Mouse (Mus musculus) embryonic facial prominence, embryonic 12.5 days (tissue): ENCODE results near the gene She. TPM values are rescaled to one million over a fixed set of nuclear protein-coding genes. Genes with fewer than 3 reads are reported as not detected.

ENCODE experiments used
- ATAC-seq: fragments of 200-750 bp; cut with Nextera tagmentation; 2 replicates; pipeline ENCODE4 v1.8.0; 2017; ENCODE audit not compliant: insufficient number of reproducible peaks, insufficient read depth, low FRiP score, low TSS enrichment
- H3K27ac ChIP-seq: fragments of 300-500 bp; sonication (generic); 2 replicates; pipeline ENCODE4 v1.5.1; 2016; ENCODE audit warnings: mild to moderate bottlenecking
- H3K27me3 ChIP-seq: fragments of 300-500 bp; sonication (generic); 2 replicates; pipeline ENCODE4 v1.6.1; 2016; ENCODE audit warnings: mild to moderate bottlenecking, moderate library complexity
- H3K36me3 ChIP-seq: fragments of 300-500 bp; sonication (generic); 2 replicates; pipeline ENCODE4 v1.6.1; 2016; ENCODE audit warnings: mild to moderate bottlenecking
- H3K4me1 ChIP-seq: fragments of 300-500 bp; sonication (generic); 2 replicates; pipeline ENCODE4 v1.6.1; 2016
- H3K4me2 ChIP-seq: fragments of 300-500 bp; sonication (generic); replicated peaks from 2 replicates; pipeline ENCODE4 v1.6.1; 2016; ENCODE audit warnings: mild to moderate bottlenecking, moderate library complexity
- H3K4me3 ChIP-seq: fragments of 300-500 bp; sonication (generic); 2 replicates; pipeline ENCODE4 v1.5.1; 2016; ENCODE audit warnings: mild to moderate bottlenecking
- H3K9ac ChIP-seq: fragments of 300-500 bp; sonication (generic); 2 replicates; pipeline ENCODE4 v1.6.1; 2016; ENCODE audit warnings: mild to moderate bottlenecking, moderate library complexity
- H3K9me3 ChIP-seq: fragments of 300-500 bp; sonication (generic); 2 replicates; pipeline ENCODE4 v1.6.1; 2016; ENCODE audit warnings: mild to moderate bottlenecking, moderate library complexity
- WGBS: fragments of 180-500 bp; shearing (Covaris S2); methylation state at CpG from one replicate; pipeline ENCODE4 v1.1.7; 2016; 5-methylcytosine and 5-hydroxymethylcytosine counted together
- polyA plus RNA-seq: library from polyadenylated mRNA; unstranded; fragments of >200 nt; fragmentation: Nextera tagmentation; extraction: Ambion mirVana; gene quantifications from 2 replicates; pipeline ENCODE4 v1.2.1, GENCODE M21; 2016

The She gene
- polyA plus RNA-seq, 1 experiment from 2014 or later, result 4.8 TPM

- no peak for ATAC-seq
- Histone ChIP-seq H3K36me3 (no peaks in the 10 kb centered on the region), H3K4me1 (no peaks in the 10 kb centered on the region), H3K27ac (no peak overlapping the region), H3K27me3 (no peaks in the 10 kb centered on the region), H3K9me3 (no peaks in the 10 kb centered on the region), H3K4me2 (no peak overlapping the region), H3K4me3 (no peak overlapping the region), H3K9ac (no peak overlapping the region)
Observed at GRCm38 (mm10) chr3:89891696-89892095, 60.5 kb downstream of the She start.

GRCm38 (mm10) chr3:89892517-89893106 lies 61.4 kb downstream of the She start:
- H3K36me3 ChIP-seq, result no peaks in the 10 kb centered on the region
- WGBS, result 90% methylated on average over 5 of the region's 5 CpGs
- H3K9me3 ChIP-seq, result no peaks in the 10 kb centered on the region
- H3K27me3 ChIP-seq, result no peaks in the 10 kb centered on the region
- H3K4me2 ChIP-seq, result no peak overlapping the region
- H3K4me1 ChIP-seq, result 0 out of 2 replicates have a peak, but pooled peaks cover 2% of the 10 kb centered on the region
- no peak overlapping the region for H3K27ac ChIP-seq
- no peak for ATAC-seq
- no peak overlapping the region for H3K9ac ChIP-seq
- H3K4me3 ChIP-seq, result no peak overlapping the region

DNA sequence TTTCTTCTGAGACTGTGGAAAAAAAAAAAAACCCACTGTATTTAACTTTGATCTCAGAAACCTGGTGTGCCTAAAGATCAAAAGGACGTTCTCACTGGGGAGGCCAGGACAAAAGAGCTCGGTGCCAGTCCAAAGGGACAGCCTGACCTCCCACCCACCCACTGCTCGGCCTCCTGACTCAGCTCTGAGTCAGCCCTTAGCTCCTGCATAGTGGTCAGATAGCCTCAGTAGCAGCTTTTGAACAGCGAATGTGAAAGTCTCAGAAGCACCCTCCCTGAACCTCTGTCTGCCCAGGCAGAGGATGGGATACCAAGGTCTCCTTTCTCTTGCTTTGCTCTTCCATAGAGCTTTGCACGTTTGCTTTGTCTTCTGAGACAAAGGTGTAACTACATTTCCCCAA lies 65.4 kb downstream of the She start:
- Histone ChIP-seq H3K4me1 (peaks cover 14% of the 10 kb centered on the region; the same call in 1 of the 2 replicates), H3K27me3 (no peaks in the 10 kb centered on the region), H3K9me3 (no peaks in the 10 kb centered on the region), H3K27ac (no peak overlapping the region), H3K4me2 (no peak overlapping the region), H3K36me3 (no peaks in the 10 kb centered on the region), H3K4me3 (no peak overlapping the region), H3K9ac (no peak overlapping the region)
- ATAC-seq, result no peak
- WGBS, result 33% methylated on average over 5 of the region's 5 CpGs

DNA sequence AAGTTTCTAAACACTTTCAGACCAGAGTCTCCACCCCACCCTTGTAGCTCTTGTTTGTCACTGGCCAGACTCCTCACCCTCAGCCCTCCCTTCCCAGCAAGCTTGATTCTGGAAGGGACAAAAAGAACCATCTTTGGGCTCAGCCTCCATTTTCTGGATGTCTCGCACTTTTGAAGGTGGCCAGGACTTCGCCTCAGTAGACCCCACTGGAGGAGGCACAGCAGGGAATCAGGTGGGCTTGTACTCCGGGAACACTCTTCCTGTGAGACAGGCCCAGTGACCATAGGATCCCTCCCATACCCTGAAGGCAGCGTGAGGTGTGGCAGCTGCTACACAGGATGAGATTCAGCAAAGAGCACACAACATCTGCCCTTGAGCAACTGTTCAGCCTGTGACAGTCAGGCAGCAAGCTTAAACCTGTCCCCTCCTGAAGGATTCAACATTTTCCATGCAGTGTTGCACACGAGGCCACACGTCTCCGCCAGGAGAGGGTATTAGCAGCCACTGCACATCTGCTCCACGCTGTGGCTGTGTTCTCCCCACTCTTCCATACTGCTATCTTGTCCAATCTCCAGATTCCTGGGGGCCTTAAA lies 66.1 kb downstream of the She start:
- Histone ChIP-seq H3K9ac (no peak overlapping the region), H3K4me2 (no peak overlapping the region), H3K27ac (no peak overlapping the region), H3K36me3 (no peaks in the 10 kb centered on the region), H3K4me3 (no peak overlapping the region), H3K4me1 (peaks cover 14% of the 10 kb centered on the region; the same call in 1 of the 2 replicates), H3K27me3 (no peaks in the 10 kb centered on the region), H3K9me3 (no peaks in the 10 kb centered on the region)
- ATAC-seq, result no peak
- WGBS, result 61% methylated on average over 8 of the region's 8 CpGs

- no peak overlapping the region for H3K4me3 ChIP-seq
- 72% methylated on average over 10 of the region's 10 CpGs for WGBS
Observed at GRCm38 (mm10) chr3:89898011-89898410, 66.8 kb downstream of the She start.

DNA sequence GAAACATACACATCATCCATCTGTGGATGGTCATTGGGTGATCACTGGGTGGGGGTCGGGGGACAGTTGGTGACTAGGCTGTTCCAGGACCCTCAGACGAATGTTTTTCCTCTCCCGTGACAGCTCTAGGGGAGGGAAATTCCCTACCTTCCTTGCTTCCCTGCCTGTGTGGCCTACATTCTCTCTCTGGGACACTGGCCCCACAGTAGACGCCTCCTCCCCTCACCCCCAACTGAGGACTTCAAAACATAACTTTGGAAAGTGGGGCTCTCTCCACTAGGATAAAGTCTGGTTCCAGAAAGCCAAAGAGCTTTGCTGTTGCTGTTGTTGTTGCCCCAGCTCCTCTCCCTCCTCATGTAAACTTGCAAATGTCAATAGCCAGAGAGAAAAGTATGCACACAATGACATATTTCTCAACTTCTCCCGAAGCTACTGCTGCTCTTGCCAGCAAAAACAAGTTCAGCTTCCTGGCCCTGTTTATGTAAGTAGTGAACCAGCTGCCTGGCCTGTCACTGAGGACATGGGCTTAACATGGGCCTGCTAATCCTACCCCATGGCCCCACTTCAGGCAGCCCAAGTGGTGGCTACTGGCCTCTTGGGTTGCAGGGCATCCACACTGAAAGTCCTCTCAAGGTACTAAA lies 67.8 kb downstream of the She start:
- no peaks in the 10 kb centered on the region for H3K36me3 ChIP-seq
- H3K27me3 ChIP-seq, result no peaks in the 10 kb centered on the region
- H3K4me3 ChIP-seq, result no peak overlapping the region
- H3K9me3 ChIP-seq, result no peaks in the 10 kb centered on the region
- peaks cover 14% of the 10 kb centered on the region; the same call in 1 of the 2 replicates for H3K4me1 ChIP-seq
- no peak overlapping the region for H3K27ac ChIP-seq
- no peak for ATAC-seq
- H3K9ac ChIP-seq, result no peak overlapping the region
- no peak overlapping the region for H3K4me2 ChIP-seq
- WGBS, result 61% methylated on average over 5 of the region's 5 CpGs

More at GRCm38 (mm10) chr3:89898011-89898410, 66.8 kb downstream of the She start:
- no peaks in the 10 kb centered on the region for H3K9me3 ChIP-seq
- H3K9ac ChIP-seq, result no peak overlapping the region
- H3K27ac ChIP-seq, result no peak overlapping the region
- no peaks in the 10 kb centered on the region for H3K36me3 ChIP-seq
- H3K4me1 ChIP-seq, result peaks cover 14% of the 10 kb centered on the region; the same call in 1 of the 2 replicates
- no peaks in the 10 kb centered on the region for H3K27me3 ChIP-seq
- no peak overlapping the region for H3K4me2 ChIP-seq
- ATAC-seq, result no peak

DNA sequence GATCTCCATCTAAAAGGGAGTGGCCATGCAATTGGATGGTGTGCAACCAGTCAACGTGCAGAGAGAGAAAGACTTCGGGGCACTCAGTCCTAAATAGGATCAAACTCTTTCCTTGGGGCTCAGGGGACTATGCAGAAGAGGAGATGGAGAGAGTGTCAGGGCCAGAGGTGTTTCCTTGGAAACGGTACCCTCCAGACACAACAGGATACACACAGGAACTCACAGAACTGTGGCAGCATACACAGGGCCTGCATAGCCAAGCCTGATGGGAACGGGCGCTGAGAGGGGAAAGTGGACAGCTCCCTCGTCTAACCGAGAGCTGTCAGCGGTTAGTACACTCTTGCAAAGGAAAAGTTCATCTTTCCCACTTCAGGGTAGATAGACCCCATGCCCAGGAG lies 68.3 kb downstream of the She start:
- no peak for ATAC-seq
- 65% methylated on average over 8 of the region's 8 CpGs for WGBS
- no peak overlapping the region for H3K9ac ChIP-seq

DNA sequence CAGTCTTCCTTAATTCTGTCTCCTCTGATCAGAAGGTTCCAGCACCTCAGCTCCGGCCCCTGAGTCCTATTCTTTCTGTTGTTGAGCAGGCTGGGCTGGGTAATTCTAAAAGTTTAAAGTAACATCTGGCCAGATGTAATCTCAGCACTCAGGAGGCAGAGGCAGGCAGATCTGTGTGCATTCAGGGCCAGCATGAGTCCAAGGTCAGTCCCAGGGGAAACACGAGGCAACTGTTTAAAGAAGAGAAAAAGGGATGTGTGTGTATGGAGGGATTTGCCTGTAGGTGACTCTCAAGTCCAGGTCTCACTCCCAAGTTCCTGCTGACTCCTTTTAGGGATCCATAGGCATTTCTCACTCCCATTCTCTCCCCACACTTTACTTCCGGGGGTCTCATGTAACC lies 76.7 kb downstream of the She start:
- H3K9me3 ChIP-seq, result no peaks in the 10 kb centered on the region
- no peak overlapping the region for H3K4me3 ChIP-seq
- peaks cover 23% of the 10 kb centered on the region for H3K27me3 ChIP-seq
- H3K4me1 ChIP-seq, result peaks cover 10% of the 10 kb centered on the region; the same call in 1 of the 2 replicates
- H3K36me3 ChIP-seq, result no peaks in the 10 kb centered on the region
- no peak overlapping the region for H3K4me2 ChIP-seq
- no peak overlapping the region for H3K27ac ChIP-seq
- ATAC-seq, result no peak
- WGBS, result 78% methylated on average over 3 of the region's 3 CpGs
- H3K9ac ChIP-seq, result no peak overlapping the region

More for the DNA sequence above, 68.3 kb downstream of the She start:
- no peaks in the 10 kb centered on the region for H3K9me3 ChIP-seq
- H3K4me2 ChIP-seq, result no peak overlapping the region
- H3K4me1 ChIP-seq, result peaks cover 14% of the 10 kb centered on the region; the same call in 1 of the 2 replicates
- H3K27me3 ChIP-seq, result no peaks in the 10 kb centered on the region
- H3K27ac ChIP-seq, result no peak overlapping the region
- no peak overlapping the region for H3K4me3 ChIP-seq
- H3K36me3 ChIP-seq, result no peaks in the 10 kb centered on the region

Other genes starting within 250 kb of the She start
- gene Adar, start 116.3 kb upstream of the She start, polyA plus RNA-seq, result 15.0 and 15.1 TPM in 2 replicates
- gene Chrnb2, start 66.7 kb upstream of the She start, polyA plus RNA-seq, result 3.2 and 4.3 TPM in 2 replicates
- gene Ube2q1, start 57.8 kb upstream of the She start, polyA plus RNA-seq, result 17.5 and 18.0 TPM in 2 replicates
- gene Il6ra, start 81.8 kb downstream of the She start, polyA plus RNA-seq, result 0.60 and 0.79 TPM in 2 replicates
- 19.1 and 22.9 TPM in 2 replicates for gene Atp8b2, start 132.1 kb downstream of the She start, polyA plus RNA-seq
- 172 and 173 TPM in 2 replicates for gene Hax1, start 167.4 kb downstream of the She start, polyA plus RNA-seq
- gene 4933434E20Rik, start 220.3 kb downstream of the She start, polyA plus RNA-seq, result 147 and 149 TPM in 2 replicates
- 203 and 230 TPM in 2 replicates for gene Ubap2l, start 221.3 kb downstream of the She start, polyA plus RNA-seq
- 517 TPM in 2 replicates for gene Tpm3, start 241.3 kb downstream of the She start, polyA plus RNA-seq